Mouse (Mus musculus) effector memory CD4-positive, alpha-beta T cell, adult 5 months (primary cell): ENCODE data around the gene Cep68. TPM values are rescaled to one million over a fixed set of nuclear protein-coding genes. Genes with fewer than 3 reads are reported as not detected.

Experiments used
- polyA plus RNA-seq: library from polyadenylated mRNA; unstranded; fragments of 100-300 nt; shearing (Covaris generic); gene quantifications from one replicate; pipeline ENCODE4 v1.2.1, GENCODE M21; 2017

Gene Cep68
- 18.6 TPM for polyA plus RNA-seq

DNA sequence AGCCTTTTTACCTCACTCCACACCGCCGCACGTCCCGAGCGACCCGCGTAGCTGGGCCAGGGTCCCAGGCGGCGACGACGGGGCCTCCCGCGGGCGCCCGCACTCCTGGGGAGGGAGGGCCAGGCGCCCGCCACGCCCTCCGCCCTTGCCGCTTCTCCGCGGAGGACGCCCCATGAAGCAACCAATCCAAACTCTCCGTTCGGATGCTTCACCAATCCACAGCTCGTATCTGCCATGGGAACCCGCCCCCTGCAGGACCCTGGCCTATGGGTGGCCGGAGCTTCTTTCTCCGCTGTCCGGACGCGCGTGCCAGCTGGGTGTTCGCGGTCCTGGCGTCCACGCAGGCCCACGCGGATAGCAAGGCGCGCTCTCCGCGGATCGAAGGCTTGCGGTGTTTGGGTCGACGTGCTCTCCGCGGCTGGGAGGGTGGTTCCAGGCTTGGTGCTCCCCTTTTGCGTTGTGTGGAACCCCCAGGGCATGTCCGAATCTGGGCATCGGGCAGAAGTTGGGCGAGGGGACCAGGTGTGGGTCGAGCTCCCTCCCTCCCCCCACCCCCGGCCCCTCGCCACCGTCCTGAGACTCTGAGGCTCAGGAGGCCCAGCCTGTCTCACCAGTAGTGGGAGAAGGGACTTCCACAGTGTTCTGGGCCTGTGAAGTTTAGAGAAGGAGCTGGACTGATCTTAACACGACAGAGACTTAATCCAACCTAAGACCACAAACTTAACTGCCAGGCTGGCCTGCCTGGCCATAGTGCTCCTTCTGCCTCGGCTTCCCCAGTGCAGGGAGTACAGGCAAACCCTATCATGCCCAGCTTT, at the start of gene Cep68:
Gene Cep68 (minus strand): TSS at position 134 of the 815 bp plus-strand sequence.

DNA sequence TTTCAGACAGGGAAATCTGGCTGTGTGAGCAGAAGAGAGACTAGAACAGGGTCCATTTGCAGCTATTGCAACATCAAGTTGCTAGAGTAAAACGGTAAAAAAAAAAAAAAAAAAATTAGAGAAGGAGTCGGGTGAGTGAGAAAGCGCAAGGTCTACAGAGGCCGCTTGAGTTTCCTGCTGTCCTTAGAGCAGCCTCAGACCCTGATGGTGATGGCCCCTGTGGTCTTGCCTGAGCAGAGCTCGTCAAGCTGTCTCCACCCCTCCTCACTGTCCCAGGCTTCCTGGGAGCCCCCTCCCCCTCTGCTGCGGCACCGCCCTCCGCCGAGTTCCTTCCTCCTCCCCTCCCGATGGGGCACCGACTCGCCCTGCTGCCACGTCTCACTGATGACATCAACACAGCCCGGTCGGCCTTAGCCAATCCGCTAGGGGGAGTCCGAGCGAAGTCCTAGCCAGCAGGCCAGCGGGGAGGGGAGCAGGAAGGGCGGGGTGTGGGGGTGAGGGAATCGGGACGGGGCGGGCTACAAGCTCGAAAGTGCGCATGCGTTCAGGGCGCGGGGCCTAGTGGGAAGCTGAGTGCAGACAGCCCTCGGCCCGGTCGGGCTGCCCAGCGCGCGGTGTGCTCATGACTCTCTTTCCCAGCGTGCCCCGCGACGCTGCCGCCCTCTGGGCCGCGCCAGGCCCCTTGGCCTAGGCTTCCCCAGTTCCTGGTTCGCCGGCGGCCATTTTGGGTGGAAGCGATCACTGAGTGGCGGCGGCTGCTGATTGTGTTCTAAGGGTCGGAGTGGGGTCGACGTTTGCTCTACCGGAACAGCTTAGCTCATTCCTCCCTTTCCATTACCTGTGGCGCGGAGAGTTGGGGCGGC, 48.3 kb downstream of the Cep68 start, which contains the start of gene Rab1a:
Gene Rab1a (plus strand): TSS at position 720 of the 863 bp plus-strand sequence.

Other genes with a start within 250 kb of the Cep68 start
- gene Actr2, start 136.5 kb downstream of the Cep68 start, polyA plus RNA-seq, result 213 TPM
- 152 TPM for gene Rab1a, start 48.0 kb downstream of the Cep68 start, polyA plus RNA-seq
- gene Slc1a4, start 83.3 kb upstream of the Cep68 start, polyA plus RNA-seq, result 0.70 TPM